In genomic region chr11:43473115-43473514, GRCm38 (mm10) we compare ENCODE assay signal across 26 mouse cellular contexts. TPM values are rescaled to one million over a fixed set of nuclear protein-coding genes. Genes with fewer than 3 reads are reported as not detected.
DNase-seq lines count a peak whose midpoint lies in the region; ATAC-seq and TF ChIP-seq lines count a peak whose summit lies in the region.
"Had no signal": no experiment of that assay in that cellular context is flagged by ENCODE, and none has a peak within 500 bp of the region (broad histone marks: within the 10 kb centered on the region; RNA-seq: fewer than 3 reads in every experiment).

No protein-coding gene starts in this region.

- peak; percentile 45 for DNase-seq in embryonic facial prominence, embryonic 14.5 days (ENCODE audit: low spot score)
- no peak for DNase-seq in embryonic facial prominence, embryonic 10.5 days (ENCODE audit: low spot score)
- peak; percentile 42 for DNase-seq in intestine, embryonic 14.5 days (ENCODE audit: low spot score)
- peak; percentile 37 for DNase-seq in midbrain, embryonic 14.5 days
- DNase-seq in brain, embryonic 14.5 days (ENCODE audit: low read depth), result peak; percentile 22
- DNase-seq in urinary bladder, postnatal 10 days (ENCODE audit: low spot score), result no peak
- DNase-seq: adrenal gland, adult 8-10 months; cerebellum, adult 8-10 months; cerebellum, postnatal 25 days; gastrocnemius, postnatal 25 days; heart, adult 2 months; heart, postnatal 36 days; kidney, adult 18-20 months; liver, postnatal 0 days; right cerebral cortex, postnatal 14 days; thymus, postnatal 4 days had no signal

- peaks cover 8% of the 10 kb centered on the region; the same call in 1 of the 2 replicates for H3K4me1 ChIP-seq in embryonic facial prominence, embryonic 14.5 days (ENCODE audit: control insufficient read depth, insufficient read depth, low read length)
- H3K4me1 ChIP-seq in embryonic facial prominence, embryonic 10.5 days, result peaks cover 11% of the 10 kb centered on the region
- peaks cover 7% of the 10 kb centered on the region for H3K4me1 ChIP-seq in intestine, embryonic 14.5 days (replicated peaks; ENCODE audit: control insufficient read depth, insufficient read depth, low read length)
- H3K4me1 ChIP-seq in intestine, embryonic 16.5 days (ENCODE audit: control insufficient read depth, insufficient read depth, low read length), result peaks cover 18% of the 10 kb centered on the region
- H3K4me1 ChIP-seq in midbrain, embryonic 14.5 days (ENCODE audit: control insufficient read depth, insufficient read depth, low read length), result peaks cover 13% of the 10 kb centered on the region
- H3K4me1 ChIP-seq in midbrain, embryonic 13.5 days (replicated peaks), result peaks cover 17% of the 10 kb centered on the region

- H3K36me3 ChIP-seq in embryonic facial prominence, embryonic 14.5 days (ENCODE audit: control insufficient read depth, insufficient read depth, low read length), result no peaks in the 10 kb centered on the region
- H3K36me3 ChIP-seq in embryonic facial prominence, embryonic 10.5 days (replicated peaks), result no peaks in the 10 kb centered on the region
- H3K36me3 ChIP-seq in intestine, embryonic 14.5 days (ENCODE audit: control insufficient read depth, insufficient read depth, low read length), result no peaks in the 10 kb centered on the region
- no peaks in the 10 kb centered on the region for H3K36me3 ChIP-seq in intestine, embryonic 16.5 days (ENCODE audit: control insufficient read depth, insufficient read depth, low read length)
- no peaks in the 10 kb centered on the region for H3K36me3 ChIP-seq in midbrain, embryonic 14.5 days (ENCODE audit: control insufficient read depth, insufficient read depth, low read length)
- H3K36me3 ChIP-seq in midbrain, embryonic 13.5 days, result no peaks in the 10 kb centered on the region
- H3K36me3 ChIP-seq: forebrain, embryonic 10.5 days; forebrain, embryonic 15.5 days; heart, embryonic 15.5 days; kidney, embryonic 15.5 days; limb, embryonic 12.5 days; liver, embryonic 12.5 days had no signal

- no peaks in the 10 kb centered on the region for H3K27me3 ChIP-seq in embryonic facial prominence, embryonic 14.5 days (replicated peaks; ENCODE audit: control insufficient read depth, insufficient read depth, low read length)
- H3K27me3 ChIP-seq in embryonic facial prominence, embryonic 10.5 days (replicated peaks; ENCODE audit: low read depth, poor library complexity, severe bottlenecking), result peaks cover 23% of the 10 kb centered on the region
- no peaks in the 10 kb centered on the region for H3K27me3 ChIP-seq in intestine, embryonic 14.5 days (replicated peaks; ENCODE audit: control insufficient read depth, insufficient read depth, low read length)
- H3K27me3 ChIP-seq in intestine, embryonic 16.5 days (replicated peaks; ENCODE audit: control insufficient read depth, insufficient read depth, low read length), result no peaks in the 10 kb centered on the region
- no peaks in the 10 kb centered on the region for H3K27me3 ChIP-seq in midbrain, embryonic 14.5 days (ENCODE audit: control insufficient read depth, insufficient read depth, low read length)
- H3K27me3 ChIP-seq in midbrain, embryonic 13.5 days, result peaks cover 6% of the 10 kb centered on the region; the same call in 1 of the 2 replicates
- H3K27me3 ChIP-seq: forebrain, embryonic 15.5 days; heart, embryonic 15.5 days; kidney, embryonic 15.5 days had no signal

- H3K9me3 ChIP-seq in embryonic facial prominence, embryonic 14.5 days (ENCODE audit: control insufficient read depth, low read length), result no peaks in the 10 kb centered on the region
- H3K9me3 ChIP-seq in embryonic facial prominence, embryonic 10.5 days, result no peaks in the 10 kb centered on the region
- no peaks in the 10 kb centered on the region for H3K9me3 ChIP-seq in intestine, embryonic 14.5 days (ENCODE audit: control insufficient read depth, low read length)
- H3K9me3 ChIP-seq in intestine, embryonic 16.5 days (ENCODE audit: control insufficient read depth, low read length), result no peaks in the 10 kb centered on the region
- H3K9me3 ChIP-seq in midbrain, embryonic 14.5 days (ENCODE audit: control insufficient read depth, low read length), result no peaks in the 10 kb centered on the region
- no peaks in the 10 kb centered on the region for H3K9me3 ChIP-seq in midbrain, embryonic 13.5 days
- H3K9me3 ChIP-seq: forebrain, embryonic 10.5 days; forebrain, embryonic 15.5 days; heart, embryonic 15.5 days; kidney, embryonic 15.5 days; limb, embryonic 12.5 days; liver, embryonic 12.5 days; megakaryocyte, embryonic 14.5 days had no signal

- H3K9ac ChIP-seq in embryonic facial prominence, embryonic 14.5 days (ENCODE audit: low read depth, low read length), result no peak overlapping the region
- no peak overlapping the region for H3K9ac ChIP-seq in intestine, embryonic 14.5 days (ENCODE audit: low read length)
- H3K9ac ChIP-seq in intestine, embryonic 16.5 days (ENCODE audit: low read depth, low read length), result no peak overlapping the region
- no peak overlapping the region for H3K9ac ChIP-seq in midbrain, embryonic 14.5 days (replicated peaks; ENCODE audit: low read length)
- no peak overlapping the region for H3K9ac ChIP-seq in midbrain, embryonic 13.5 days (replicated peaks)
- H3K9ac ChIP-seq: forebrain, embryonic 15.5 days; heart, embryonic 15.5 days; hindbrain, embryonic 14.5 days; kidney, embryonic 15.5 days; limb, embryonic 12.5 days; liver, embryonic 12.5 days; liver, postnatal 0 days had no signal

- ATAC-seq in embryonic facial prominence, embryonic 14.5 days (ENCODE audit: low read depth), result peak; percentile 27; the same call in 1 of the 2 replicates
- ATAC-seq in intestine, embryonic 14.5 days (replicated peaks; ENCODE audit: low FRiP score, low TSS enrichment, low read depth), result no peak
- ATAC-seq in intestine, embryonic 16.5 days, result no peak
- no peak for ATAC-seq in midbrain, embryonic 14.5 days (ENCODE audit: low FRiP score, low TSS enrichment)
- ATAC-seq in midbrain, embryonic 13.5 days, result no peak
- ATAC-seq: liver, embryonic 12.5 days; liver, postnatal 0 days had no signal

- H3K27ac ChIP-seq in embryonic facial prominence, embryonic 14.5 days (replicated peaks; ENCODE audit: low read depth, low read length), result 0 out of 2 replicates have a peak overlapping the region, but pooled peaks have one; percentile 44
- no peak overlapping the region for H3K27ac ChIP-seq in embryonic facial prominence, embryonic 10.5 days (replicated peaks)
- no peak overlapping the region for H3K27ac ChIP-seq in intestine, embryonic 14.5 days (ENCODE audit: low read depth)
- H3K27ac ChIP-seq in intestine, embryonic 16.5 days (ENCODE audit: low read length), result no peak overlapping the region
- H3K27ac ChIP-seq in midbrain, embryonic 14.5 days (replicated peaks; ENCODE audit: low read depth, low read length), result no peak overlapping the region
- H3K27ac ChIP-seq in midbrain, embryonic 13.5 days, result no peak overlapping the region
- H3K27ac ChIP-seq: forebrain, embryonic 10.5 days; forebrain, embryonic 15.5 days; heart, adult 2 months; heart, embryonic 15.5 days; hindbrain, embryonic 14.5 days; kidney, embryonic 15.5 days; limb, embryonic 12.5 days; liver, embryonic 12.5 days had no signal

- H3K4me2 ChIP-seq in embryonic facial prominence, embryonic 14.5 days (ENCODE audit: low read depth, low read length), result no peak overlapping the region
- no peak overlapping the region for H3K4me2 ChIP-seq in intestine, embryonic 14.5 days (ENCODE audit: low read length)
- H3K4me2 ChIP-seq in intestine, embryonic 16.5 days (ENCODE audit: low read depth, low read length), result no peak overlapping the region
- H3K4me2 ChIP-seq in midbrain, embryonic 14.5 days (ENCODE audit: low read length), result no peak overlapping the region
- H3K4me2 ChIP-seq in midbrain, embryonic 13.5 days (replicated peaks), result no peak overlapping the region
- H3K4me2 ChIP-seq: kidney, embryonic 15.5 days; liver, embryonic 12.5 days had no signal

- no peak overlapping the region for H3K4me3 ChIP-seq in embryonic facial prominence, embryonic 14.5 days (ENCODE audit: low read depth, low read length)
- H3K4me3 ChIP-seq in embryonic facial prominence, embryonic 10.5 days, result no peak overlapping the region
- H3K4me3 ChIP-seq in intestine, embryonic 14.5 days (ENCODE audit: low read depth, low read length), result no peak overlapping the region
- H3K4me3 ChIP-seq in intestine, embryonic 16.5 days (ENCODE audit: low read length), result no peak overlapping the region
- no peak overlapping the region for H3K4me3 ChIP-seq in midbrain, embryonic 14.5 days (replicated peaks; ENCODE audit: low read depth, low read length)
- H3K4me3 ChIP-seq in midbrain, embryonic 13.5 days (replicated peaks), result no peak overlapping the region
- H3K4me3 ChIP-seq: forebrain, embryonic 15.5 days; heart, adult 2 months; heart, embryonic 15.5 days; kidney, embryonic 15.5 days; limb, embryonic 12.5 days; liver, embryonic 12.5 days; megakaryocyte, embryonic 14.5 days had no signal

- no peak for TF ChIP-seq CTCF in brain, embryonic 14.5 days (IDR thresholded peaks at IDR 0.05; ENCODE audit: borderline replicate concordance, extremely low read depth, insufficient read depth, insufficient read length)

- no peak for TF ChIP-seq POLR2A in brain, embryonic 14.5 days (IDR thresholded peaks at IDR 0.05; ENCODE audit: borderline replicate concordance, extremely low read depth, insufficient read depth, insufficient read length, poor library complexity, severe bottlenecking)

- WGBS in embryonic facial prominence, embryonic 14.5 days, result 28% methylated on average over 1 of the region's 1 CpGs
- 65% methylated on average over 1 of the region's 1 CpGs for WGBS in embryonic facial prominence, embryonic 10.5 days
- WGBS in intestine, embryonic 14.5 days, result 64% methylated on average over 1 of the region's 1 CpGs
- WGBS in intestine, embryonic 16.5 days, result 61% methylated on average over 1 of the region's 1 CpGs
- WGBS in midbrain, embryonic 14.5 days, result 67% methylated on average over 1 of the region's 1 CpGs
- WGBS in midbrain, embryonic 13.5 days, result 74% methylated on average over 1 of the region's 1 CpGs

RNA-seq across cellular contexts. Expression of gene C1qtnf2, which starts 1.0 kb away (rescaled TPM):
- 32.3 and 32.7 TPM in 2 replicates for polyA plus RNA-seq in embryonic facial prominence, embryonic 14.5 days (2014; fragmentation: Nextera tagmentation; extraction: Ambion mirVana)
- 0.85 and 0.87 TPM in 2 replicates for polyA plus RNA-seq in embryonic facial prominence, embryonic 10.5 days (2016; fragmentation: Nextera tagmentation; extraction: Ambion mirVana)
- 5.0 and 5.9 TPM in 2 replicates for polyA plus RNA-seq in intestine, embryonic 14.5 days (2014; fragmentation: Nextera tagmentation; extraction: Ambion mirVana)
- polyA plus RNA-seq in intestine, embryonic 16.5 days (2015; fragmentation: Nextera tagmentation; extraction: Ambion mirVana), result 7.0 and 7.2 TPM in 2 replicates
- polyA plus RNA-seq in midbrain, embryonic 14.5 days (2014; fragmentation: Nextera tagmentation; extraction: Ambion mirVana), result 4.8 and 7.9 TPM in 2 replicates
- polyA plus RNA-seq in midbrain, embryonic 13.5 days (2015; fragmentation: Nextera tagmentation; extraction: Ambion mirVana), result 3.6 and 3.9 TPM in 2 replicates
- polyA plus RNA-seq in brain, embryonic 14.5 days (2012; rRNA removed), result 5.0 and 7.2 TPM in 2 replicates

RNA-seq across cellular contexts. Expression of gene Slu7, which starts 39.6 kb away (rescaled TPM):
- polyA plus RNA-seq in embryonic facial prominence, embryonic 14.5 days (2014; fragmentation: Nextera tagmentation; extraction: Ambion mirVana), result 46.2 and 54.1 TPM in 2 replicates
- 48.5 and 56.7 TPM in 2 replicates for polyA plus RNA-seq in embryonic facial prominence, embryonic 10.5 days (2016; fragmentation: Nextera tagmentation; extraction: Ambion mirVana)
- polyA plus RNA-seq in intestine, embryonic 14.5 days (2014; fragmentation: Nextera tagmentation; extraction: Ambion mirVana), result 45.0 and 55.6 TPM in 2 replicates
- polyA plus RNA-seq in intestine, embryonic 16.5 days (2015; fragmentation: Nextera tagmentation; extraction: Ambion mirVana), result 41.7 and 46.8 TPM in 2 replicates
- 64.1 and 68.6 TPM in 2 replicates for polyA plus RNA-seq in midbrain, embryonic 14.5 days (2014; fragmentation: Nextera tagmentation; extraction: Ambion mirVana)
- 73.6 and 75.6 TPM in 2 replicates for polyA plus RNA-seq in midbrain, embryonic 13.5 days (2015; fragmentation: Nextera tagmentation; extraction: Ambion mirVana)
- 7.9 and 17.1 TPM in 2 replicates for polyA plus RNA-seq in brain, embryonic 14.5 days (2012; rRNA removed)

RNA-seq across cellular contexts. Expression of gene Pttg1, which starts 47.1 kb away (rescaled TPM):
- 71.3 and 83.2 TPM in 2 replicates for polyA plus RNA-seq in embryonic facial prominence, embryonic 14.5 days (2014; fragmentation: Nextera tagmentation; extraction: Ambion mirVana)
- 98.5 and 99.8 TPM in 2 replicates for polyA plus RNA-seq in embryonic facial prominence, embryonic 10.5 days (2016; fragmentation: Nextera tagmentation; extraction: Ambion mirVana)
- polyA plus RNA-seq in intestine, embryonic 14.5 days (2014; fragmentation: Nextera tagmentation; extraction: Ambion mirVana), result 67.1 and 70.7 TPM in 2 replicates
- polyA plus RNA-seq in intestine, embryonic 16.5 days (2015; fragmentation: Nextera tagmentation; extraction: Ambion mirVana), result 61.2 and 65.5 TPM in 2 replicates
- 50.3 and 51.8 TPM in 2 replicates for polyA plus RNA-seq in midbrain, embryonic 14.5 days (2014; fragmentation: Nextera tagmentation; extraction: Ambion mirVana)
- polyA plus RNA-seq in midbrain, embryonic 13.5 days (2015; fragmentation: Nextera tagmentation; extraction: Ambion mirVana), result 51.2 and 54.7 TPM in 2 replicates
- 22.7 and 31.9 TPM in 2 replicates for polyA plus RNA-seq in brain, embryonic 14.5 days (2012; rRNA removed)

RNA-seq across cellular contexts. Expression of gene Ccnjl, which starts 55.5 kb away (rescaled TPM):
- polyA plus RNA-seq in embryonic facial prominence, embryonic 14.5 days (2014; fragmentation: Nextera tagmentation; extraction: Ambion mirVana), result 8.1 and 9.0 TPM in 2 replicates
- 37.8 and 39.6 TPM in 2 replicates for polyA plus RNA-seq in embryonic facial prominence, embryonic 10.5 days (2016; fragmentation: Nextera tagmentation; extraction: Ambion mirVana)
- polyA plus RNA-seq in intestine, embryonic 14.5 days (2014; fragmentation: Nextera tagmentation; extraction: Ambion mirVana), result 23.7 and 25.8 TPM in 2 replicates
- polyA plus RNA-seq in intestine, embryonic 16.5 days (2015; fragmentation: Nextera tagmentation; extraction: Ambion mirVana), result 14.6 and 15.0 TPM in 2 replicates
- polyA plus RNA-seq in midbrain, embryonic 14.5 days (2014; fragmentation: Nextera tagmentation; extraction: Ambion mirVana), result 11.7 and 16.2 TPM in 2 replicates
- 20.9 and 24.2 TPM in 2 replicates for polyA plus RNA-seq in midbrain, embryonic 13.5 days (2015; fragmentation: Nextera tagmentation; extraction: Ambion mirVana)
- 6.2 and 8.2 TPM in 2 replicates for polyA plus RNA-seq in brain, embryonic 14.5 days (2012; rRNA removed)

Comparison
In these comparisons a context has a peak if more than half of its experiments do, and no peak if none do; other contexts are left out.
1. DNase-seq: peak in embryonic facial prominence, embryonic 14.5 days (single experiment), intestine, embryonic 14.5 days (single experiment), midbrain, embryonic 14.5 days (single experiment) and brain, embryonic 14.5 days (single experiment); none in embryonic facial prominence, embryonic 10.5 days (single experiment) and urinary bladder, postnatal 10 days (single experiment).